Mouse (Mus musculus): ENCODE measurements around the gene Tmem81. TPM values are rescaled to one million over a fixed set of nuclear protein-coding genes. Genes with fewer than 3 reads are reported as not detected.

Gene Tmem81
- polyA plus RNA-seq, 1 experiment = 1.9 TPM

DNA sequence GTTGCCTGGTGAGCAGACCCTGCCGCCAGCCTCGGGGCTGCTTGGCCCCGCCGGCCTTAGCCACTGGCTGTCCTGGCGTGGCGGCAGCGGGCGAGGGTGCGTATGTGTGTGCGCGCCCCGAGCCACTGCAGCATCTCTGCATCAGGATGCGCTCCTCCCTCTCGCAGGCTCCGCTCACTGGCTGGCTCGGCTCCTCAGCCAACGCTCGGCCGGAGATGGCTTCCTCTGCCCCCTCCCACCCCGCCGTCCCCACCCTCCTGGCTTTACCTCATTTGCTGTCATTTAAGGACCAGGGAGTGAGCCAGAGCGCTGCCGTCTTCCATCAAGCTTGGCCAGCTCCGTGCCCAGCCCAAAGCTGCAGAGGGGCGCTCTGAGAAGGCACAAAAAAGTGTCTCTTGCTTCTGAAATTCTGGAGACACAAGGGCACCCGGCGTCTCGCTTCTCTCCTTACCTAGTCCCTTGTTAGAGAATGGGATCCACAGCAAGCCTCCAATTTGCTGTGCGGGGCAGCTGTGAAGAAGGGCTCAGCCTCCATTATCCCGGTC, 36.8 kb downstream of the Tmem81 start, which contains the start of gene Cntn2:
Gene Cntn2 (minus strand): TSS at position 495 of the 545 bp plus-strand sequence.
- Histone ChIP-seq H3K4me2 (ENCODE audit: low read depth) (no peak within 1 kb of the TSS), H3K36me3 (ENCODE audit: control insufficient read depth, insufficient read depth) (no peaks in the 10 kb centered on the region), H3K4me3 (no peak within 1 kb of the TSS), H3K27me3 (ENCODE audit: control insufficient read depth, insufficient read depth, insufficient read length) (peaks cover 79% of the 10 kb centered on the region), H3ac (ENCODE audit: control insufficient read depth, insufficient read length) (no peak within 1 kb of the TSS), H3K79me2 (ENCODE audit: control insufficient read depth, insufficient read depth) (no peaks in the 10 kb centered on the region)
- TF ChIP-seq TCF3 (IDR thresholded peaks at IDR 0.05; ENCODE audit: insufficient read length, low read depth) = no peak
- no peak for TF ChIP-seq SRF (IDR thresholded peaks at IDR 0.05; ENCODE audit: control insufficient read depth, insufficient read length, low read depth)
- TF ChIP-seq MYOD1 (IDR thresholded peaks at IDR 0.05; ENCODE audit: control insufficient read depth in 1 of 3, insufficient read length in 2 of 3, low read depth in 2 of 3) = no peak
- no peak for TF ChIP-seq TCF12 (IDR thresholded peaks at IDR 0.05; ENCODE audit: insufficient read depth, poor library complexity, severe bottlenecking)

DNA sequence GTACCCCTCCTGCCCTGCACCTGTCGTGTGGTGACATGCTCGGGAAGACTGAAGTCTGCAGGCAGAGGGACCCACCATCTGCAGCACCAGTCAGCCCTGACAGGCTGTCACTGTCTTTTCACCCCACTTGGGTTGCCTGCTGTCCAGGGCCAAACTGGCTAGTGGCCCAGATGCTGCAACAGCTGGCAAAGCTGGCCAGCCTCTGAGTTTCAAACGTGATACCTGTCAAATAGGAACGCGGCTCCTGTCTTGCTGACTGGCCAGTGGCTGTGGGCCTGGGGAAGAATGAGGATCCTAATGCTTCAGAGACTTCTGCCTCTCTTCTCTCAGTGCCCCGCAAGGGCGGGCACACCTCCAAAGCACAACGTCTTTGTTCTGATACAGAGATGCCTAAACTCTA, 37.8 kb downstream of the Tmem81 start:
- peaks cover 77% of the 10 kb centered on the region for H3K27me3 ChIP-seq (ENCODE audit: control insufficient read depth, insufficient read depth, insufficient read length)
- TF ChIP-seq MYOD1 (IDR thresholded peaks at IDR 0.05; ENCODE audit: control insufficient read depth in 1 of 3, insufficient read length in 2 of 3, low read depth in 2 of 3) (no peak), USF1 (IDR thresholded peaks at IDR 0.05; ENCODE audit: low read depth) (no peak), TCF12 (IDR thresholded peaks at IDR 0.05; ENCODE audit: insufficient read depth, poor library complexity, severe bottlenecking) (no peak), E2F4 (IDR thresholded peaks at IDR 0.05; ENCODE audit: insufficient read depth) (no peak)
- H3ac ChIP-seq (ENCODE audit: control insufficient read depth, insufficient read length) = no peak overlapping the region

DNA sequence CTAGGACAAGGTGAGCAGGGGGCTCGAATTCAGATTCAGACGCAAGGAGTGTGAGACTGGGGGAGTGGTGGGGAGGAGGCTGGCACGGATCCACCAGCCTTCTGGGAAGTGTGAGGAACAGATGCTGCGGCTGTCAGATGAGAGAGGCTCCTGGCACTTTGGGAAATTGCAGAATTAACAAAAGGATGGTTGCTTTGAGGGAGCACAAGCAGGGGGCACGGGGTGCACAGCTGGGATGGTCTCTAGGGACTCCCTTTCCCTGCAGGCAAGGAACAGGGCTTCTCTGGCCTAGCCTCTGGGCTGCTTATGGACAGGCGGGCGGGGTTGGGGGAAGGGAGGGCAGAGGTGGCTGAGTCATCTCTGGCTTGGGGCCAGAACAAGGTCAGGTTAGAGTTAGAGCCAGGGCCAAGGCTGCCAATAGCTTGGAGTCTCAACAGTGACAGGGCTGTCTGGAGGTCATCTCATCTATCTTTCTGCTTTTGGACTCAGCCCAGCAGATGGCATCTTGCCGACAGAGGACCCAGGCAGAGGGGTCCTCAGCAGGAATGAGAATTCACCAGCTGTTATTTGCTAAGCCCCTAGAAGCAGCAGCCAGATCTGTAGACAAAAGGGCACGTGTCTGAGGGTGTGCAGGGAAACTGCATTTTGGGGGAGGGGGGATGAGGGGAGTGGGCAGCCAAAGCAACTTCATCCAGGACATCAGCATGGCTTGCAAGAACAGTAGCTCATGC, 52.0 kb downstream of the Tmem81 start:
- H3K36me3 ChIP-seq (ENCODE audit: control insufficient read depth, insufficient read depth) = no peaks in the 10 kb centered on the region
- H3K4me2 ChIP-seq (ENCODE audit: low read depth) = no peak overlapping the region
- H3K79me2 ChIP-seq (ENCODE audit: control insufficient read depth, insufficient read depth) = no peaks in the 10 kb centered on the region
- H3K27me3 ChIP-seq (ENCODE audit: control insufficient read depth, insufficient read depth, insufficient read length) = peaks cover 66% of the 10 kb centered on the region
- H3ac ChIP-seq (ENCODE audit: control insufficient read depth, insufficient read length) = no peak overlapping the region
- TF ChIP-seq POLR2AphosphoS2 (IDR thresholded peaks at IDR 0.05; ENCODE audit: insufficient read length, low read depth) (no peak), POLR2A (IDR thresholded peaks at IDR 0.05; ENCODE audit: insufficient read length, low read depth) (no peak), E2F4 (IDR thresholded peaks at IDR 0.05; ENCODE audit: insufficient read depth) (no peak), TCF12 (IDR thresholded peaks at IDR 0.05; ENCODE audit: insufficient read depth, poor library complexity, severe bottlenecking) (no peak), MYOG (IDR thresholded peaks at IDR 0.05; ENCODE audit: control insufficient read depth in 1 of 3, insufficient read depth in 1 of 3, insufficient read length in 2 of 3, low read depth in 2 of 3) (no peak), SRF (IDR thresholded peaks at IDR 0.05; ENCODE audit: control insufficient read depth, insufficient read length, low read depth) (no peak), MAX (IDR thresholded peaks at IDR 0.05; ENCODE audit: low read depth) (no peak), MYOD1 (IDR thresholded peaks at IDR 0.05; ENCODE audit: control insufficient read depth in 1 of 3, insufficient read length in 2 of 3, low read depth in 2 of 3) (no peak), USF1 (IDR thresholded peaks at IDR 0.05; ENCODE audit: low read depth) (no peak), CEBPB (IDR thresholded peaks at IDR 0.05; ENCODE audit: insufficient read depth, poor library complexity, severe bottlenecking) (no peak), REST (IDR thresholded peaks at IDR 0.05; ENCODE audit: insufficient read depth, insufficient read length) (no peak), TCF3 (IDR thresholded peaks at IDR 0.05; ENCODE audit: insufficient read length, low read depth) (no peak)
- no peak overlapping the region for H3K4me3 ChIP-seq

More for the DNA sequence above, 37.8 kb downstream of the Tmem81 start:
- Histone ChIP-seq H3K79me2 (ENCODE audit: control insufficient read depth, insufficient read depth) (no peaks in the 10 kb centered on the region), H3K36me3 (ENCODE audit: control insufficient read depth, insufficient read depth) (no peaks in the 10 kb centered on the region), H3K4me2 (ENCODE audit: low read depth) (no peak overlapping the region), H3K4me3 (no peak overlapping the region)

Other genes with a start within 250 kb of the Tmem81 start
- 12.4 TPM for gene Klhdc8a, start 207.6 kb upstream of the Tmem81 start, polyA plus RNA-seq (2012; fragmentation: generic; extraction: Trizol)
- gene Nuak2, start 190.1 kb upstream of the Tmem81 start, polyA plus RNA-seq (2012; fragmentation: generic; extraction: Trizol) = 6.0 TPM
- gene Tmcc2, start 114.9 kb upstream of the Tmem81 start, polyA plus RNA-seq (2012; fragmentation: generic; extraction: Trizol) = 35.2 TPM
- gene Dstyk, start 88.7 kb upstream of the Tmem81 start, polyA plus RNA-seq (2012; fragmentation: generic; extraction: Trizol) = 6.9 TPM
- 27.3 TPM for gene Rbbp5, start 28.9 kb upstream of the Tmem81 start, polyA plus RNA-seq (2012; fragmentation: generic; extraction: Trizol)
- gene Cntn2, start 37.0 kb downstream of the Tmem81 start, polyA plus RNA-seq (2012; fragmentation: generic; extraction: Trizol) = not detected
- not detected for gene Nfasc, start 235.6 kb downstream of the Tmem81 start, polyA plus RNA-seq (2012; fragmentation: generic; extraction: Trizol)